ENCODE assay signal across 11 mouse cellular contexts in genomic region chr8:110754713-110755112, GRCm38 (mm10). TPM values are rescaled to one million over a fixed set of nuclear protein-coding genes. Genes with fewer than 3 reads are reported as not detected.
DNase-seq lines count a peak whose midpoint lies in the region; ATAC-seq and TF ChIP-seq lines count a peak whose summit lies in the region.
"Had no signal": no experiment of that assay in that cellular context is flagged by ENCODE, and none has a peak within 500 bp of the region (broad histone marks: within the 10 kb centered on the region; RNA-seq: fewer than 3 reads in every experiment).

No protein-coding gene starts in this region.

- H3K36me3 ChIP-seq in heart, embryonic 14.5 days (ENCODE audit: control insufficient read depth, insufficient read depth, low read length): no peaks in the 10 kb centered on the region
- H3K36me3 ChIP-seq in lung, postnatal 0 days (ENCODE audit: insufficient read depth, low read length): no peaks in the 10 kb centered on the region
- no peaks in the 10 kb centered on the region for H3K36me3 ChIP-seq in stomach, embryonic 14.5 days (ENCODE audit: control insufficient read depth, insufficient read depth, low read length)

- TF ChIP-seq CTCF in lung, postnatal 0 days (IDR thresholded peaks at IDR 0.05): no peak

- no peaks in the 10 kb centered on the region for H3K4me1 ChIP-seq in heart, embryonic 14.5 days (ENCODE audit: control insufficient read depth in 2 of 2, insufficient read depth in 2 of 2, low read length in 2 of 2)
- no peaks in the 10 kb centered on the region for H3K4me1 ChIP-seq in lung, postnatal 0 days (ENCODE audit: insufficient read depth, low read depth, low read length)
- H3K4me1 ChIP-seq in stomach, embryonic 14.5 days (ENCODE audit: control insufficient read depth, insufficient read depth, low read length): peaks cover 3% of the 10 kb centered on the region; the same call in 1 of the 2 replicates

- 44% methylated on average over 4 of the region's 4 CpGs for WGBS in heart, embryonic 14.5 days
- 50% methylated on average over 4 of the region's 4 CpGs for WGBS in lung, postnatal 0 days
- WGBS in stomach, embryonic 14.5 days: 34% methylated on average over 4 of the region's 4 CpGs

- no peak for DNase-seq in heart, postnatal 25 days (ENCODE audit: low spot score)
- DNase-seq in lung, postnatal 0 days (ENCODE audit: low spot score): no peak
- DNase-seq in lung, adult 18-20 months: no peak
- DNase-seq in brain, adult 2 months (ENCODE audit: low read depth, low spot score): peak; percentile 87
- no peak for DNase-seq in testis, postnatal 10 days (ENCODE audit: low spot score)
- DNase-seq: adrenal gland, adult 8-10 months; cerebellum, adult 18-20 months; liver, postnatal 0 days had no signal

- H3K27me3 ChIP-seq in heart, embryonic 14.5 days (ENCODE audit: control insufficient read depth, insufficient read depth, low read length): no peaks in the 10 kb centered on the region
- no peaks in the 10 kb centered on the region for H3K27me3 ChIP-seq in lung, postnatal 0 days (replicated peaks; ENCODE audit: insufficient read depth, low read length)
- H3K27me3 ChIP-seq in stomach, embryonic 14.5 days (ENCODE audit: control insufficient read depth, insufficient read depth, low read length): no peaks in the 10 kb centered on the region

- ATAC-seq in heart, embryonic 14.5 days (ENCODE audit: insufficient number of reproducible peaks, insufficient read depth, low FRiP score, low read depth): peak; percentile 10; the same call in 1 of the 2 replicates
- 0 out of 2 replicates have a peak, but pooled peaks have one; percentile 13 for ATAC-seq in lung, postnatal 0 days
- ATAC-seq in stomach, embryonic 14.5 days (ENCODE audit: insufficient number of reproducible peaks, insufficient read depth, low FRiP score, low read depth): peak; percentile 76; the same call in 1 of the 2 replicates
- ATAC-seq in megakaryocyte progenitor cell, adult 5-6 weeks (replicated peaks; ENCODE audit: poor library complexity): no peak
- ATAC-seq: liver, postnatal 0 days had no signal

- H3K4me3 ChIP-seq in heart, embryonic 14.5 days (ENCODE audit: control insufficient read depth in 1 of 2, insufficient read depth in 1 of 2, low read depth in 1 of 2, low read length in 2 of 2): no peak overlapping the region
- H3K4me3 ChIP-seq in lung, postnatal 0 days (ENCODE audit: low read depth, low read length): no peak overlapping the region
- H3K4me3 ChIP-seq in stomach, embryonic 14.5 days (ENCODE audit: low read depth, low read length): no peak overlapping the region

- no peak for TF ChIP-seq EP300 in lung, postnatal 0 days (IDR thresholded peaks at IDR 0.05)

- no peaks in the 10 kb centered on the region for H3K9me3 ChIP-seq in heart, embryonic 14.5 days (ENCODE audit: control insufficient read depth, low read length)
- no peaks in the 10 kb centered on the region for H3K9me3 ChIP-seq in lung, postnatal 0 days (ENCODE audit: low read length)
- no peaks in the 10 kb centered on the region for H3K9me3 ChIP-seq in stomach, embryonic 14.5 days (ENCODE audit: control insufficient read depth, low read depth, low read length)

- no peak overlapping the region for H3K9ac ChIP-seq in heart, embryonic 14.5 days (ENCODE audit: low read length)
- H3K9ac ChIP-seq in lung, postnatal 0 days (replicated peaks; ENCODE audit: low read depth): no peak overlapping the region
- H3K9ac ChIP-seq in stomach, embryonic 14.5 days (replicated peaks; ENCODE audit: low read depth, low read length): no peak overlapping the region
- H3K9ac ChIP-seq: liver, postnatal 0 days had no signal

- H3K4me2 ChIP-seq in heart, embryonic 14.5 days (ENCODE audit: low read length): no peak overlapping the region
- H3K4me2 ChIP-seq in lung, postnatal 0 days (replicated peaks; ENCODE audit: low read depth, low read length): no peak overlapping the region
- no peak overlapping the region for H3K4me2 ChIP-seq in stomach, embryonic 14.5 days (replicated peaks; ENCODE audit: low read depth, low read length)

- intact Hi-C loops in heart, postnatal 25 days (cut with DNase I): loop anchor here (5.0 kb wide), 2 partner anchors 38 to 88 kb away; no protein-coding TSS in a partner anchor

- no peak overlapping the region for H3K27ac ChIP-seq in heart, embryonic 14.5 days (replicated peaks in 1 of 2; ENCODE audit: control insufficient read depth in 1 of 2, insufficient read depth in 1 of 2, low read depth in 2 of 2, low read length in 2 of 2)
- H3K27ac ChIP-seq in lung, postnatal 0 days (ENCODE audit: low read length): no peak overlapping the region
- H3K27ac ChIP-seq in stomach, embryonic 14.5 days (ENCODE audit: low read length): no peak overlapping the region

RNA-seq across cellular contexts. Expression of gene Mtss1l, which starts 33.4 kb away (rescaled TPM):
- polyA plus RNA-seq in heart, embryonic 14.5 days (2014; fragmentation: Nextera tagmentation; extraction: Ambion mirVana): 17.2 and 17.6 TPM in 2 replicates
- 10 to 100 TPM; 33.8 to 36.1 TPM for total RNA-seq in heart, postnatal 25 days (2021)
- 13.8 and 16.6 TPM in 2 replicates for polyA plus RNA-seq in lung, postnatal 0 days (2015; fragmentation: Nextera tagmentation; extraction: Ambion mirVana)
- 13.2 and 14.2 TPM in 2 replicates for polyA plus RNA-seq in stomach, embryonic 14.5 days (2014; fragmentation: Nextera tagmentation; extraction: Ambion mirVana)
- 0.27 TPM in 1 of 2 replicates, not detected in the other for total RNA-seq in megakaryocyte progenitor cell, adult 5-6 weeks (2015)
- total RNA-seq in megakaryocyte progenitor cell, adult 5-6 weeks (2017): 1.7 TPM in 1 of 2 replicates, not detected in the other

RNA-seq across cellular contexts. Expression of gene Il34, which starts 51.0 kb away (rescaled TPM):
- 0.24 and 0.49 TPM in 2 replicates for polyA plus RNA-seq in heart, embryonic 14.5 days (2014; fragmentation: Nextera tagmentation; extraction: Ambion mirVana)
- 1 to 10 TPM; 7.2 TPM for total RNA-seq in heart, postnatal 25 days (2021)
- 23.3 and 29.6 TPM in 2 replicates for polyA plus RNA-seq in lung, postnatal 0 days (2015; fragmentation: Nextera tagmentation; extraction: Ambion mirVana)
- polyA plus RNA-seq in stomach, embryonic 14.5 days (2014; fragmentation: Nextera tagmentation; extraction: Ambion mirVana): 1.2 and 1.5 TPM in 2 replicates
- total RNA-seq in megakaryocyte progenitor cell, adult 5-6 weeks (2015): not detected in 2 replicates
- total RNA-seq in megakaryocyte progenitor cell, adult 5-6 weeks (2017): not detected in 2 replicates
